Comparison of ENCODE assay signal across 8 mouse cellular contexts in genomic region chr8:46152064-46153031, GRCm38 (mm10). TPM values are rescaled to one million over a fixed set of nuclear protein-coding genes. Genes with fewer than 3 reads are reported as not detected.
DNase-seq lines count a peak whose midpoint lies in the region; ATAC-seq lines count a peak whose summit lies in the region.

Gene Snx25 (minus strand): TSS chr8:46152159.

- DNase-seq in WW6 (ENCODE audit: low read depth, low spot score) = peak; percentile 54
- DNase-seq in cerebellum, postnatal 25 days = peak; percentile 100
- peak; percentile 76 to 77 for DNase-seq in frontal cortex, postnatal 36 days (ENCODE audit: low spot score in 2 of 2)
- peak; percentile 71 to 79 for DNase-seq in left cerebral cortex, adult 8-10 months (ENCODE audit: low spot score in 2 of 2)
- peak; percentile 87 to 89 for DNase-seq in right cerebral cortex, postnatal 10 days (ENCODE audit: low spot score in 2 of 2)
- peak; percentile 84 for DNase-seq in urinary bladder, postnatal 14 days (ENCODE audit: low spot score)

- whole genome bisulfite sequencing in hindbrain, embryonic 15.5 days = 2% methylated on average over 89 of the region's 103 CpGs

- H3K9ac ChIP-seq in hindbrain, embryonic 15.5 days = peak within 1 kb of the TSS; percentile 76

- peak; percentile 88 for ATAC-seq in hindbrain, embryonic 15.5 days (ENCODE audit: low FRiP score, low read depth)

- no peaks in the 10 kb centered on the region for H3K9me3 ChIP-seq in hindbrain, embryonic 15.5 days
- H3K9me3 ChIP-seq in megakaryocyte, embryonic 14.5 days = no peaks in the 10 kb centered on the region

- H3K4me3 ChIP-seq in hindbrain, embryonic 15.5 days = peak within 1 kb of the TSS; percentile 75
- H3K4me3 ChIP-seq in megakaryocyte, embryonic 14.5 days (replicated peaks) = peak within 1 kb of the TSS; percentile 97

- H3K27ac ChIP-seq in hindbrain, embryonic 15.5 days (replicated peaks) = peak within 1 kb of the TSS; percentile 83

- peak within 1 kb of the TSS; percentile 73 for H3K4me2 ChIP-seq in hindbrain, embryonic 15.5 days

- H3K27me3 ChIP-seq in hindbrain, embryonic 15.5 days = no peaks in the 10 kb centered on the region
- no peaks in the 10 kb centered on the region for H3K27me3 ChIP-seq in megakaryocyte, embryonic 14.5 days (replicated peaks)

- H3K4me1 ChIP-seq in hindbrain, embryonic 15.5 days (replicated peaks) = peaks cover 15% of the 10 kb centered on the region
- H3K4me1 ChIP-seq in megakaryocyte, embryonic 14.5 days = peaks cover 54% of the 10 kb centered on the region

- H3K36me3 ChIP-seq in hindbrain, embryonic 15.5 days = no peaks in the 10 kb centered on the region
- peaks cover 5% of the 10 kb centered on the region for H3K36me3 ChIP-seq in megakaryocyte, embryonic 14.5 days (replicated peaks; ENCODE audit: low read length)

RNA-seq across cellular contexts. Expression of gene Snx25, which starts in this region (rescaled TPM):
- polyA plus RNA-seq in hindbrain, embryonic 15.5 days (2015; fragmentation: Nextera tagmentation; extraction: Ambion mirVana) = 10.9 and 11.2 TPM in 2 replicates
- total RNA-seq in left cerebral cortex, adult 8-10 months (2022) = 10 to 100 TPM; 45.8 to 54.7 (median 48.7) TPM
- 15.4 and 16.6 TPM in 2 replicates for polyA plus RNA-seq in megakaryocyte, embryonic 14.5 days (2012; ENCODE audit: insufficient read depth, low replicate concordance)

Comparison
In these comparisons a context has a peak if more than half of its experiments do, and no peak if none do; other contexts are left out.
1. Peak in every context shown above with its lines: DNase-seq, ATAC-seq, H3K4me3 ChIP-seq and H3K27ac ChIP-seq.